Mouse (Mus musculus): ENCODE data around the gene Ppm1m. TPM values are rescaled to one million over a fixed set of nuclear protein-coding genes. Genes with fewer than 3 reads are reported as not detected.

Ppm1m gene
- total RNA-seq (2023) = 36.7 TPM

GRCm38 (mm10) chr9:106199535-106200272 is at the start of gene Ppm1m:
Ppm1m (minus strand) TSS chr9:106199746.

GRCm38 (mm10) chr9:106222261-106222851 is 22.8 kb upstream of the Ppm1m start, which contains the start of gene Tlr9:
Tlr9 (plus strand) TSS chr9:106222598.

GRCm38 (mm10) chr9:106202819-106203636 is 3.5 kb upstream of the Ppm1m start, which contains the start of gene Twf2:
Twf2 (plus strand) TSS chr9:106203108.

GRCm38 (mm10) chr9:106170556-106171345 is 28.8 kb downstream of the Ppm1m start, which contains the start of gene Wdr82:
Wdr82 (plus strand) TSS chr9:106170928.

GRCm38 (mm10) chr9:106158037-106158491 is 41.5 kb downstream of the Ppm1m start, which contains the start of gene Glyctk:
Glyctk (minus strand) TSS chr9:106158138.

Other genes with a start within 250 kb of the Ppm1m start
- gene Col6a5, start 239.1 kb downstream of the Ppm1m start, total RNA-seq (2023) = 0.15 TPM
- not detected for gene Col6a4, start 103.0 kb downstream of the Ppm1m start, total RNA-seq (2023)
- 6.1 TPM for gene Glyctk, start 41.6 kb downstream of the Ppm1m start, total RNA-seq (2023)
- gene Wdr82, start 28.8 kb downstream of the Ppm1m start, total RNA-seq (2023) = 135 TPM
- 78.4 TPM for gene Twf2, start 3.4 kb upstream of the Ppm1m start, total RNA-seq (2023)
- 10.5 TPM for gene Tlr9, start 22.9 kb upstream of the Ppm1m start, total RNA-seq (2023)
- gene Alas1, start 48.9 kb upstream of the Ppm1m start, total RNA-seq (2023) = 26.1 TPM
- 4.3 TPM for gene Poc1a, start 81.3 kb upstream of the Ppm1m start, total RNA-seq (2023)
- 29.3 TPM for gene Dusp7, start 168.9 kb upstream of the Ppm1m start, total RNA-seq (2023)
- 1,242 TPM for gene Rpl29, start 229.7 kb upstream of the Ppm1m start, total RNA-seq (2023)
- 13.1 TPM for gene Acy1, start 238.6 kb upstream of the Ppm1m start, total RNA-seq (2023)
- gene Abhd14b, start 247.7 kb upstream of the Ppm1m start, total RNA-seq (2023) = 4.9 TPM
- gene Abhd14a, start 247.9 kb upstream of the Ppm1m start, total RNA-seq (2023) = 6.9 TPM